13 mouse cellular contexts compared by ENCODE assay signal in genomic region chr4:46041761-46042504, GRCm38 (mm10). TPM values are rescaled to one million over a fixed set of nuclear protein-coding genes. Genes with fewer than 3 reads are reported as not detected.
DNase-seq lines count a peak whose midpoint lies in the region; ATAC-seq and TF ChIP-seq lines count a peak whose summit lies in the region.
"Had no signal": no experiment of that assay in that cellular context is flagged by ENCODE, and none has a peak within 500 bp of the region (broad histone marks: within the 10 kb centered on the region; RNA-seq: fewer than 3 reads in every experiment).

No protein-coding gene starts in this region.

- no peak overlapping the region for H3K9ac ChIP-seq in kidney, embryonic 16.5 days (replicated peaks; ENCODE audit: low read length)
- H3K9ac ChIP-seq in liver, embryonic 15.5 days: peak overlapping the region; percentile 81
- H3K9ac ChIP-seq: forebrain, embryonic 15.5 days; midbrain, embryonic 15.5 days had no signal

- no peaks in the 10 kb centered on the region for H3K27me3 ChIP-seq in cerebellum, adult 2 months (ENCODE audit: control insufficient read depth, insufficient read depth, low read length)
- peaks cover 31% of the 10 kb centered on the region for H3K27me3 ChIP-seq in kidney, embryonic 16.5 days (ENCODE audit: insufficient read depth, low read length)
- peaks cover 33% of the 10 kb centered on the region for H3K27me3 ChIP-seq in liver, embryonic 15.5 days

- WGBS in cerebellum, adult 2 months: 36% methylated on average over 7 of the region's 7 CpGs
- 51% methylated on average over 7 of the region's 7 CpGs for WGBS in kidney, embryonic 16.5 days
- 15% methylated on average over 7 of the region's 7 CpGs for WGBS in liver, embryonic 15.5 days (ENCODE audit: insufficient replicate concordance)

- TF ChIP-seq CTCF in cerebellum, adult 2 months (IDR thresholded peaks at IDR 0.05; ENCODE audit: borderline replicate concordance, insufficient read depth, low read depth, low read length): no peak

- H3K27ac ChIP-seq in cerebellum, adult 2 months (ENCODE audit: insufficient read depth, low read length): 0 out of 2 replicates have a peak overlapping the region, but pooled peaks have one; percentile 0
- no peak overlapping the region for H3K27ac ChIP-seq in kidney, embryonic 16.5 days (ENCODE audit: low read length)
- H3K27ac ChIP-seq in liver, embryonic 15.5 days (replicated peaks): peak overlapping the region; percentile 95
- H3K27ac ChIP-seq: forebrain, embryonic 15.5 days; midbrain, embryonic 15.5 days had no signal

- H3K4me2 ChIP-seq in kidney, embryonic 16.5 days (replicated peaks; ENCODE audit: low read depth, low read length): no peak overlapping the region
- H3K4me2 ChIP-seq in liver, embryonic 15.5 days: peak overlapping the region; percentile 84
- H3K4me2 ChIP-seq: forebrain, embryonic 15.5 days; midbrain, embryonic 15.5 days had no signal

- no peaks in the 10 kb centered on the region for H3K9me3 ChIP-seq in kidney, embryonic 16.5 days (ENCODE audit: low read length)
- H3K9me3 ChIP-seq in liver, embryonic 15.5 days (replicated peaks): no peaks in the 10 kb centered on the region
- H3K9me3 ChIP-seq: forebrain, embryonic 15.5 days; midbrain, embryonic 15.5 days had no signal

- H3K36me3 ChIP-seq in kidney, embryonic 16.5 days (ENCODE audit: insufficient read depth, low read length): no peaks in the 10 kb centered on the region
- H3K36me3 ChIP-seq in liver, embryonic 15.5 days (replicated peaks): peaks cover 44% of the 10 kb centered on the region
- H3K36me3 ChIP-seq: forebrain, embryonic 15.5 days; midbrain, embryonic 15.5 days had no signal

- ATAC-seq in kidney, embryonic 16.5 days (ENCODE audit: low FRiP score, low TSS enrichment): 0 out of 2 replicates have a peak, but pooled peaks have one; percentile 24
- ATAC-seq in liver, embryonic 15.5 days (ENCODE audit: insufficient read depth): peak; percentile 47
- ATAC-seq: midbrain, embryonic 15.5 days had no signal

- H3K4me1 ChIP-seq in cerebellum, adult 2 months (ENCODE audit: control insufficient read depth, insufficient read depth, low read length): peaks cover 27% of the 10 kb centered on the region
- peaks cover 22% of the 10 kb centered on the region for H3K4me1 ChIP-seq in kidney, embryonic 16.5 days (ENCODE audit: insufficient read depth, low read length)
- H3K4me1 ChIP-seq in liver, embryonic 15.5 days (replicated peaks): peaks cover 80% of the 10 kb centered on the region

- no peak for TF ChIP-seq POLR2A in cerebellum, adult 2 months (IDR thresholded peaks at IDR 0.05; ENCODE audit: borderline replicate concordance, insufficient read depth, low read length)

- DNase-seq in cerebellum, adult 2 months: no peak
- DNase-seq in cerebellum, adult 8-10 months: no peak
- DNase-seq in kidney, postnatal 25 days: no peak
- peak; percentile 63 to 67 for DNase-seq in adrenal gland, postnatal 36 days
- DNase-seq in layer of hippocampus, postnatal 36 days: no peak
- no peak for DNase-seq in kidney, adult 9 months
- DNase-seq: left cerebral cortex, postnatal 4 days; retina, postnatal 1 day; thymus, adult 18-20 months had no signal

- peak overlapping the region; percentile 57 for H3K4me3 ChIP-seq in cerebellum, adult 2 months (replicated peaks; ENCODE audit: insufficient read depth, low read depth, low read length)
- H3K4me3 ChIP-seq in kidney, embryonic 16.5 days (ENCODE audit: low read length): no peak overlapping the region
- peak overlapping the region; percentile 96 for H3K4me3 ChIP-seq in liver, embryonic 15.5 days (replicated peaks)
- H3K4me3 ChIP-seq: forebrain, embryonic 15.5 days; midbrain, embryonic 15.5 days had no signal

RNA-seq across cellular contexts. Expression of gene Tmod1, which starts 3.2 kb away (rescaled TPM):
- 55.4 and 55.7 TPM in 2 replicates for polyA plus RNA-seq in cerebellum, adult 2 months (2012; rRNA removed)
- 6.3 and 7.6 TPM in 2 replicates for polyA plus RNA-seq in kidney, embryonic 16.5 days (2015; fragmentation: Nextera tagmentation; extraction: Ambion mirVana)
- 1 to 10 TPM; 2.0 to 6.6 TPM for total RNA-seq in adrenal gland, postnatal 36 days (2021)
- 48.5 and 49.7 TPM in 2 replicates for polyA plus RNA-seq in liver, embryonic 15.5 days (2015; fragmentation: Nextera tagmentation; extraction: Ambion mirVana)
- total RNA-seq in layer of hippocampus, postnatal 36 days (2021): 10 to 100 TPM; 20.4 to 21.4 TPM

Comparison
In these comparisons a context has a peak if more than half of its experiments do, and no peak if none do; other contexts are left out.
1. DNase-seq: peak in adrenal gland, postnatal 36 days (2 of 2); none in cerebellum, adult 2 months (0 of 2), cerebellum, adult 8-10 months (single experiment), kidney, postnatal 25 days (0 of 2), layer of hippocampus, postnatal 36 days (0 of 2) and kidney, adult 9 months (single experiment).